Mouse (Mus musculus) heart, postnatal 14 days (tissue): ENCODE data around the gene Fmnl2. TPM values are rescaled to one million over a fixed set of nuclear protein-coding genes. Genes with fewer than 3 reads are reported as not detected.

Experiments
- DNase-seq, 2 experiments: peaks; one replicate each; pipeline ENCODE4 v3.0.0; 2021 to 2022
- intact Hi-C: fragments of 180-260 bp; cut with DNase I; formaldehyde crosslinking; loops from one replicate; pipeline ENCODE4 v1.15.1; 2025
- total RNA-seq, 2 experiments: library from RNA; stranded (reverse); gene quantifications; 2 replicates each; pipeline ENCODE4 v1.2.3; 2021

The Fmnl2 gene
- total RNA-seq, 2 experiments from 2014 or later = 7.5 TPM

DNA sequence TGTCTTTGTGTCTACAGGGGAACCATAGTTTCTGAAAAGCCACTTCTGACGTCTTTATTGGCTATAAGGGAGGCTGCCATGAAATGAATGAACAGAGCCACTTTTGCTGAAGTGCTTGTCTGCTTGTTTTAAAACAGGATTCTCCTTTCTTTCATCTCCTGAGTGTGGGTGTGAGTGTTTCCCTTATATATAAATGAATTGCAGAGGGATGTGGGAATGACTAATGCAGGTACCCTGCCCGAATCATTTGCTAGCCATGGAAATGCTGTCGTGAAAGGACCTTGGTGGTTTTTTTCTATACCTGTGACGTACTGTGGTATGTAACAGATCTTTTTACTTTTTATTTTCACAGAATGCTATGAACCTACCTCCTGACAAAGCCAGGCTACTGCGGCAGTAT is 156.8 kb downstream of the Fmnl2 start:
- no peak for DNase-seq
- intact Hi-C loops = no loop called here

DNA sequence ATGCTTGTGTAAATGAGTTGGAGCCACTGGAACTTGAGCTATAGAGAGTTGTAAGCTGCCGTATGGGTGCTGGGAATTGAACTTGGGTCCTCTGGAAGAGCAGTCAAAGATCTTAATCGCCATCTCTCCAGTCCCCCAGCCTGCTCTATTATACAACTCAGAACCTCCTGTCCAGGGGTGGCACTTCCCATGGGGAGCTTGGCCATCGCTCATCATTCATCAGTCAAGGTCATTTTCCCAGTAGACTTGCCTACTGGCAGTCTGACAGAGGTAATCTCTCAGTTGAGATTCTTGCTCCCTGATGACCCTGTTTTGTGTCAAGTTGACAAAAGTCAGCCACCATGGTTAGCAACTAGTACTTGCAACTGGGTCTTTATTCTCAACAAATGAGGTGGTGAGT is 165.3 kb downstream of the Fmnl2 start:
- DNase-seq = peak in 1 of 2 experiments; percentile 21
- intact Hi-C loops = no loop called here

DNA sequence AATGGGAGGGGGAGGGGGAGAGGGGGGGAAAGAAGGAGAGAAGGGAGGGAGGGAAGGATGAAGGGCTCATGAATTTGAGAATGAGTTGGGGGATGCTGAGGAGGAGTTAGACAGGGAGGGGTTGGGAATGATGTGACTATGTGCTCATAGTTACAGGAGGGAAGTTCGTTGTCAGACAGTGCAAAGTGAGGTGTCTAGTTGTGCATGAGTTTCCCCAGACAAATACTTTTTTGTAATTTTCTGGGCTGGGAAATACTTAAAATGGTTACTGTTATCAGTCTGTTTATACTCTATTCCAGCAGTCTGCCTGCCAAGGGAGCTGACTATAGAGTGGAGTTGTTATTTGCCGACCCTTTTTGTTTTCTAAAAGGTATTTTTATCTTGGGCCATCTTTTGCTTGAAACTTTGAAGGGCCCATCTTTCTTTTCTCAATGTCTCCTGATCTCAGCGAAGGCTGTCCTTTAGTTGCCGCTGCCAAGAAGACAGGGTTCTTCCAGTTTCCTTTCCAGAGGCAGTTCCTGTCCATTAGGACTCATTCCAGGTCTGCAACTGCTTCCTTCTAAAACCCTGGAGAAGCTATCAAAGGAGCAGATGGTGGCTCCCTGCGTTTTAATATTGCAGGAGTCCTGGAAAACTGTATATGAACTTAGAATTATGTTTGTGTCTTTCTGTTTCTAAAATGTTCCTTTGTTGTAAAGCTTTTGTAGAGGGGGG is 168.6 kb downstream of the Fmnl2 start:
- DNase-seq = peak; percentile 36 to 45
- intact Hi-C loops = loop anchor here (5.0 kb wide), 1 partner anchor 46 kb away; no protein-coding TSS in a partner anchor

DNA sequence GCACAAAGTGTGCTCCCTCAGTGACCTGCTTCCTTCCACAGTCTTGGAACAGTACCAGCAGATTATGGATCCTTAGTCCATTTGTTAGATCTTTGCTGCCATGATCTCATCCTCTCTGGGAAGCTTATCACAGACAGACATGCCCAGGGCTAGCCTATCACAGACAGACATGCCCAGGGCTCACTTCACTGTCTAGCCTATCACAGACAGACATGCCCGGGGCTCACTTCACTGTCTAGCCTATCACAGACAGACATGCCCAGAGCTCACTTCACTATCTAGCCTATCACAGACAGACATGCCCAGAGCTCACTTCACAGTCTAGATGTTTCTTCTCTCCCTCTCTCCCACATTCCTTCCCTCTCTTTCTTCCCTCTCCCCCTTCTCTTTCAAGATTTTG is 171.2 kb downstream of the Fmnl2 start:
- intact Hi-C loops = loop anchor here (5.0 kb wide), 1 partner anchor 43 kb away; no protein-coding TSS in a partner anchor
- DNase-seq = no peak

DNA sequence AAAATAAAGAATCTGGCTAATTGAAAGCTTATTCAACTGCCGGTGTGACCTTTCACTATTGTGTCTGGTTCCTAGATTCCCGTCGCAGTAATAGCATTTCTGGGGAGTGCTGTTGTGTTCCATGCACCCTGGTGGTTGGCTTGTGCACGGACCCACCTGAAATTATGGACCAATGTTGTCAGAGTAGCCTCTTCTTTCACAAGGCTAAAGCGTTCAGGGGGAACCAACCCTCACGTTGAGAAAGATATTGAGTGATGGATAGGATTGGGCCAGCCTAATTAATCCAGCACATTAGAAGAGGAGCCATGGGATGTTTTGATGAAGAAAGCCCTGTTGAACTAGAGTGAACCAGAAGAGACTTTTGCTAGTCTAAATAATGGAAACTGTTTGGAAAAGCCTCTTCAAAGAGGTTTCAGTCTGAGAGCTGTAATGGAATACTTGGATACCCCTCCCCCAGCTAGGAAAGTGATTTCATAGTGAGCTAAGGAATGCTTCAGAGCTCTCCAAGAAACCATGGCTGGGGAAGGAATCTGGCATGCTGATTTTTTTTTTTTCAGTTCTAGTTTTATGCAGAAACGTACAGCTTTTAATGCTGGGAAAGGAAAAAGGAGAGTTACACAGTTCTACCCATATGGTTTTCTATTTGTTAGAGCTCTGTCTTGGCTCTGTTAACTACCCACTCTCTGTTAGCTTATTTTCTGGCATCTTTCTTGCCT is 172.2 kb downstream of the Fmnl2 start:
- peak in 1 of 2 experiments; percentile 20 for DNase-seq
- intact Hi-C loops = loop anchor here (5.0 kb wide), 1 partner anchor 42 kb away; no protein-coding TSS in a partner anchor

DNA sequence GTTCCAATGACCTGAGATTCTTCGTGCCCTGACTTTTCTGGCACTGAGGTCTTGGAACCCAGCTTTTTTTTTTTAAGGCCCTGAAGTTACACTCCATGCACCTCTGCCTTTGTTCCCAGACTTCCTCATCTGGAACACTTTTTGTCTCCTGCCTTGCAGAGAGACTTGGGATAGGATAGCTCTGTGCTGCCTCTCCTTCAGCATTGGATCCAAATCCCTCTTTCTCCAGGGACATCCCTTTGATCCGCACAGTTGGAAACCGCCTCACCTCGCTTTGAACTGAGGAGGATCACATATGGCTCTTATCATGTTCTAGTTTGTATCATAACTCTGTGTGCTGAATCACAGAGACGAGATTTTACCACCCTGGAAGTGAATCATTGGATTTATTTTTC is 172.8 kb downstream of the Fmnl2 start:
- DNase-seq = no peak
- intact Hi-C loops = no loop called here

DNA sequence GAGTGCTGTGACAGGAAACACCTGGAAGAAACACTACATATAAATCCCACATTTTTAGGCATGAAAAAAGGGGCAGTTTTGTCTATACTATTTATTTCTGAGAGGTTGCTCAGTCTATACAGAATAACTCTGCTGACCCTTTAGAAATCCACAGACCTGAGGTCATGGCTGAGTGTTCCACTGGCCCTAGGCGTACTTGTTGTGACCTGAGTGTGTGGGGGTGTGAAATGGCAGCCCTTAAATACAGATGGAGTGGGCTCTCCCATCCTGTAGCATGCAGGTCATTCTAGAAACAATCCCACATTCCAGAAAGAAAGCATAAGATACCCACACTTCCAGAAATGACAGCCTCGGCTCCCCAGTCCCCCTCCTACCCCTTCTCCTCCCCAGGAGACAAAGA is 180.6 kb downstream of the Fmnl2 start:
- no peak for DNase-seq
- intact Hi-C loops = no loop called here

DNA sequence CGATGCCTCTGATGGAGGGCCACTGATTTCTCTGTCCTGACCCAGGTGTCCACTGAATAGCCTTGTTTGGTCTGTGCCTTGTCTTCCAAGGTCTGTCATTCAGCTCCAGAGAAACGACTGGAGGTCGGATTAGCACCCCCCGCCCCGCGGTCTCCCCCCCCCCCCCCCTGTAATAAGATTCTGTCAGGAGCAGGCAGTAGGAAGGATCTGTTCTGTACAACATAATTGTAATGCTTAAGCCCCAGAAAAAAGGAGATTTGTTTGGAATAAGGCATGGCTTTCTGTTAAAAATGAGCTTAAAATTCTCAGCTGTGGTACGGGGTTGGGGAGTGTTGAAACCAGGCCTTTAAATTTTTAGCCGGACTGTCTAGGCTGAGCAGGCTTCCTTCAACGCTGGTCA is 181.1 kb downstream of the Fmnl2 start:
- no peak for DNase-seq
- intact Hi-C loops = no loop called here

DNA sequence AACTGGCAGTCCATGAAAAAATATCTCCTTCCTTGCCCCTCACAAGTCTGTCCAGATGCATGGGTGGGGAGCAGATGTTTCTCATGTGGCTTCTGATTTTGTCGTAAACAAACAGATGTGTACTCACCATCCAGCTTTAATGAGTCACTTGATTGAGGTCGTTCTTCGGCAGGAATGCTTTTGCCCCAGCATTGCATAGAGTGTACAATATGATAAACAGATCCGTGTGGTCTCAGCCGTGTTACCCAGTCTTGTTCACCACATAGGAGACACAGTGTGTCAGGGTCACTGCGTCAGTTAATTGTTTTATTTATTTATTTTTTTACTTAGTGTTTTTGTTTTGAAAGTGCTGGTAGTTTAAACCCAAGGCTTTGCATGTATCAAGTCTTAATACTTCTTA is 189.4 kb downstream of the Fmnl2 start:
- DNase-seq = no peak
- intact Hi-C loops = no loop called here

DNA sequence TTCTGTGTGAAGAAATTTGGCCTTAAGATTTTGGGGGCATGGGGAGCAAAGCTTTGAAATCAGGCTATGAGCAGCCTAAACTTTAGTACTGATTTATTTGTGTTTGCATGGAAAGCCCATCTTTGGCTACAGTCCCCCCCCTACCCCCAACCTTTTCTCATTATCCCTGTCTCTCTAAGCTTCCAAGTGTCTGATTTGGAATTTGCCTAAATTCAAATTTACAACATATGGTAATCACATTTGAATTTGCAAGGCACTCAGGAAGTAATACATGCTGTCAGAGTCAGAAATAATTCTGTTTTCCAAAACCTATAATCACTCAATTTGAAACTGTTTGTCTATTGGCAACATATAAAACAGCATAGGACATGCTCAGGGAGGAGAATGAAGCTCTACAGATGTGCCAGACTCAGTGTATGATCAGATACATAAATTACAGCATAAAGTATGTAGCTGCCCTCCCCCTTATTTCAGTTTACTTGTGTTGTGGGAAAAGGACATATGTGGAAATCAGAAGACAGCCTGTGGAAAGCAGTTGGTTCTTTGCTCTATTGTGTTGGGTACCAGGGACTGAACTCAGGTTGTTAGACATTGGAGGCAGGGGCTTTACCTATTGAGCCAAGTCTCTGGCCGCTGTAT is 190.2 kb downstream of the Fmnl2 start:
- intact Hi-C loops = no loop called here
- DNase-seq = no peak

DNA sequence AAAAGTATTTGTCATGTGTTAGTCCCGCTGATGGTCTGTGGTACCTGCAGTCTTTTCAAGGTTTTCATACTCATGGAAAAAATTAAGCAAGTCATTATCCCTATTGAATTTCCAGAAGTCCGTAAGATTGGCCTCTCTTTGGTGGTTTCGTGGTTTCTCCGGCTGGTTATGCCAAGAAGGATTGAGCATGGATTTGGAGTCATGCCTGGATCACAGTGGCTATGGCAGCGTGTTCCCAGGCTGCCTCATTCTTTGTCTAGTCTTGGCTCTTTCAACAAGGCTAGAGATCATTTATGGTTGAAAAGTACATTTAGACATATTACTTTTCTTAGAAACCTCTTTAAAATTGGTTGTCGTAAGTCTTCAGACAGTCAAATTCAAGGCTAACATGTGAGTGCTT is 192.7 kb downstream of the Fmnl2 start:
- DNase-seq = no peak
- intact Hi-C loops = no loop called here

DNA sequence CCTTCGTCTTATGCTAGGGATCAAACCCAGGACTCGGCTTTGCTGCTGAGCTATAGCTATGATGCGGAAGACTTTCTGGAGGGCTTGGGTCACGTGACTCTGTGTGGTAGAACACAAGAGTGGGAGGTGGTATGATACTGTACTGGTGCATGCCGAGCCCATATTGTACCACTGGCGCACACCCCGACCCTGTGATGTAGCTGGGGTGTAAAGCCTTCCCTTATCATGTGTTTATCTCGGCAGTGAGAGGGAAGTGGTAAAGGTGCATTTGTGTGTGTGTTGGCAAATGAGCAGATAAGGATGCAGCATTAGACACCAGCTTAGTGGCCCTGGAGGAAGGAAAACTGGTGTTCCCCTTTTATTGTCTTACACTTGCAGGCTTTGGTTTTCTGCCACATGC is 193.8 kb downstream of the Fmnl2 start:
- intact Hi-C loops = no loop called here
- DNase-seq = no peak

DNA sequence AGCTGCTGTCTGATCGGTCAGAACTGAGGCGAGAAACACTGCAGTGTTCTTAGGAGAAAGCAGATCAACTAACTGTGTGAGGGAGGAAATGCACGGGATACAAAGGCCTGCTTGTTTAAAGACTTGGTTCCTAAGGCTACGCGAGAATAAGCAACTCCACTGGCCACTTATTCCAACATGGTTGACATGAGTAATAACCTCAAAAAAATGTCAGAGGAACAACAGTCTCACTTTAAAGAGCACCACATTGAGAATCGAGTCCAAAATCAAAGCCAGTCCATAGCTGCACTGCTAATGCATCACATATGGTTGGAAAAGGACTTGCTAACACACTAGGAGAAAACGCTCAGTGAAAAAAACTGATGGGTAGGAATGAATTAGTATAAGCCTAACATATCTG is 196.1 kb downstream of the Fmnl2 start:
- intact Hi-C loops = no loop called here
- DNase-seq = no peak

DNA sequence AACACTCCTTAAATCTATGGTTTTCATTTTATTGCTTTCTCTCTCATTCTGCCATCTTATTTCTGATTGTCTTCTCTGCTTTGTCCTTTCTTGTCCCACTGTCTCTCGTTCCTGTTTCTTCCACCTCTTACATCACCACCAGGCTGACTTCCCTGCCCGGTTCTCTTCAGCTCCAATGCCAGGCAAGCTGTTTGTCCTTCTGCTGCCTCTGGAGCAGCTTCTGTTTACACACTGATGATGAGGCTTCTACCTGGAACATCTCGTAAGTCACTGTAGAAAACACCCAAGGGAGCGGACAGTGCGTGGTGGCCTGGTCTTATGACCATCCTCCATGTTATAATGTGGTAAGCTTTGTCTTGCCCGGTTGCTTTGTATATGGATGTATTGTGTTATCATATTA is 198.9 kb downstream of the Fmnl2 start:
- no peak for DNase-seq
- intact Hi-C loops = no loop called here

DNA sequence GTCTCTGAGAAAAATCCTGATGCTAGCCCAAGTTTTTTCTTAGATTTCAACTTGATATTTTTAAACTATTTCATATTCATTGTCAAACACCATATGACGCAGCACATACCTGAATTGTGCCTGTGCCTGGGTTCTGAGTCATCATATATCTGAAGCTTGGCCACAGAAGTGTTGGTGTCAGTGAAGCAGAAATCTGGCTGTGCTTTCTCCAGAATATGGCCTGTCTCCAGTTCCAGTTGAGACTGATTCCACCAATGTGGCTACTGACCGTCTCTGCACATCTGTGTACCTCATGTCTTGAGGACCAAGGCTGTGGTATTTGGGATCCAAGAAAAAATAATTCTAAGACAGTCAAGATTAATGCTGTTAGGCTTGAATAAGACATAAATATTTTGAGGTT is 199.6 kb downstream of the Fmnl2 start:
- no peak for DNase-seq
- intact Hi-C loops = no loop called here

DNA sequence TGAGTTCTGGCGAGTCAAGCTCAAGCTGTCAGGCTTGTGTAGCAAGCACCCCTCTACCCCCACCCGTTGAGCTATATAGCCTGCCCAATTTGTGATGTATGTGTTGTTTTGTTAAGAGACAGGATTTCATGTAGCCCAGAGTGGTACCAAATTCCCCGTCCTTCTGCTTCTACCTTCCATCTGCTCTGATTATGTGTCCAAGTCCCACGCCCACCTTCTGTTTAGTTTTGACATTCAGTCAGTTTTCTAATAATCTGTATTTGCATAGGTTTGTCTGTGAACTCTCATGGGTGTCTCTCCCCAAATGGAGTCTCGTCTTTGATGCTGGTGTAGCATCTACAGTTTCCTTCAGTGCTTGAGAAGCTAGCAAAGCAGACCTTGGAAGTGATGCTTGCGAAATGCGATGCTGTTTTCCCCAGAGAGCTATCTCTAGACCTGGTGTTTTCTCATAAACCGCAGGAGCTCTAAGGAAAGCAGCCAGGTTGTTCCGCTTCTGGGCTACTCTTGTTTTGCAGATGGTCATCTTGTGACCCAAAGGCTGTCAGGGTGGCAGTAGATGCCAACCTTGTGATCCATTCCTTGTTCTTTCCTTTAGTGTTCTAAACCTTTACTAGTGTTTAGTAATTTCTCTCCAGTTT is 203.8 kb downstream of the Fmnl2 start:
- intact Hi-C loops = no loop called here
- no peak for DNase-seq

DNA sequence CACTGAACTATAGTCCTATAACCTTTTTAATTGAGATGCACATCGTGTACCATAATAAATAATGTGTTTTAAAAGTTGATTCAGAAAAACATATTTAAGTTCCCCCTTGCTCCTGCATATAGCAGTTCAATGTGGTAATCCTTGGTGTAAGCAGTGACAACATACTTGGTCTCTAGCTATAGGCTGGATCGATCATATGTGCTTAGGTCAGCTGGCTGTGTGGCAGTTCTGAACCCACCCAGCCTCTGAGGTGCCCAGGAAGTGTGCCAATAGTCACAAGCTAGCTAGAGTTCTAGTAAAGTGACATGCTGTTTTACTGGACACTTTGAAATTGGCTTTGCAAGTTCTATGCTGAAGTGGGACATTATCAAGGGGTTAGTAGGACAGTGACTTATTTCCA is 209.3 kb downstream of the Fmnl2 start:
- intact Hi-C loops = no loop called here
- no peak for DNase-seq

DNA sequence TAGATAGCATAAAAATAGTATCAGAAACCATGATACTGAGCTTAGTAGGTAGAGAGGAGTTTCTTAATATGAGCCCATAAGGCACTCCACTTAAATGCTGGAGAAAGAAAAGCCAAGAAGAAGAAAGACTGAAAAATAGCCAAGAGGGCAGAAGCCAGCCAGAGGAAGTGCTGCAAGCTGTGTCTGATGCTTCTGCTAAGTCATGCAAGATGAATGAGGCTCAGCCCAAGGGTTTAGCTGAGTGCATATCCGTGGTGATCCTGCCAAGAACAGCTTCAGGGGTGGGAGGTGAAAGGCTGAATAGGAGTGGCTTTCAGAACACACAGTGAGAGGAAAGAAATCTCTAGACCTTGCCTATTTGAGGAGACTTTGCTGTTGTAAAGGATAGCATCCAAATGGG is 212.9 kb downstream of the Fmnl2 start:
- DNase-seq = peak; percentile 29 to 51

DNA sequence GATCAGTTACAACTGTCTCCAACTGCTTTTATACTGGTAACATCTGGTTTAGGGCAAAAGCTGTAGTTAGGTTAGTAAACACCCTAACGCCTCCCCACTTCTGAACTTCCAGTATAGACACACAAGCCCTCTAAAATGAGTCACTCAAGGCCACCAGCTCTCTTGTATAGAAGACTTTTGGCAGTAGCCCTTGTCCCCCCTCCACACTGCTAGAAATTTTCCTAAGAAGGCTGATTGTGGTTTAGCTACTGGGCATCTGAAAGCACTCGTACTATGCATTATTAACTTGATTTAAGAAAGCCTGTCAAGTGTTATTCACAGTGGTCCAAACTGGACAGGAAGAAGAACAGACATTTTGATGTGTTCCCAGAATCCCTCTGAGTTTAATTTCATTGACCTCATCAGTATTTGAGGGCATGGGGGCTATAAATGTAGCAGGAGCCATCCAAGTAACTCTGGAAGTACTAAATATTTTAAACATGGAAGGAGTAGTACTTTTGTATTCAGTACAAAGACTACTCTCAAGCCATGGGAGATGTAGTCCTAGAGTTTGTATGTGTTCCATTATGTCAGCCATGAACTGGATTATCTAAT is 222.1 kb downstream of the Fmnl2 start:
- no peak for DNase-seq
- intact Hi-C loops = loop anchor here (10.0 kb wide), 1 partner anchor 445 kb away; no protein-coding TSS in a partner anchor

More for the DNA sequence above, 212.9 kb downstream of the Fmnl2 start:
- intact Hi-C loops = loop anchor here (5.0 kb wide), 1 partner anchor 43 kb away; no protein-coding TSS in a partner anchor

DNA sequence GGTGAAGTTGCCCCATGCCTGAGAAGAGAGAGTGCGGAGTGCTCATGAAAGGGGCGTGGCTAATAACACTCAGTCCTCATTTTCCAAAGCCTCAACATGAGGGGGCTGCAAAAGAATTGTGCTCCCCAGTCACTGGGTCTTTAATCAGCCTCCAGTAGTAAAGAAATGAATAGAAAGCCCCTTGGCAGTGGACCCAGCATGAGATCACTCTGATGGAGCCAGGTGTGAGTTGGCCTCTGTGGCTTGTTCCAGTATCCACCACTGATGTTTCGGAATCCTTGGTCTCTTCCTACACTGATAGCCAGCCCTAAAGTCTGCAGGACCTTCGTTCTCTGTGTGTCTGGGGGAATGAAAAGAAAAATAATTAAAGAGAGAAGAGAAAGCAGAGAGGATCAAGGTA is 224.4 kb downstream of the Fmnl2 start:
- no peak for DNase-seq
- intact Hi-C loops = loop anchor here (10.0 kb wide), 1 partner anchor 447 kb away; no protein-coding TSS in a partner anchor
